Mouse (Mus musculus): ENCODE measurements around the gene Hist1h2br.
A peak's percentile ranks its signal among the peaks of the same experiment; 100 is the strongest.
"Not testable (repeated sequence)": the region's sequence is repeated elsewhere in the genome, so short reads cannot be mapped to it uniquely, and the experiment has no call there.

Hist1h2br gene

GRCm38 (mm10) chr13:21833461-21833860, at the start of gene Hist1h2br, which contains the start of gene Hist1h2ap:
Hist1h2br (plus strand) TSS chr13:21833743.
Hist1h2ap (minus strand) TSS chr13:21833507.
- not testable (repeated sequence) for DNase-seq (ENCODE audit: low spot score)

GRCm38 (mm10) chr13:21784311-21784710, 49.2 kb upstream of the Hist1h2br start:
- peak; percentile 10 for DNase-seq (ENCODE audit: low spot score)

GRCm38 (mm10) chr13:21786189-21786898, 47.2 kb upstream of the Hist1h2br start:
- DNase-seq (ENCODE audit: low spot score): peak; percentile 36

- peak; percentile 78 for DNase-seq (ENCODE audit: low spot score)
Observed at GRCm38 (mm10) chr13:21786899-21787629, 46.5 kb upstream of the Hist1h2br start, which contains the start of the genes Hist1h2an and Hist1h2bp. Hist1h2an (minus strand) TSS chr13:21787218. Hist1h2bp (plus strand) TSS chr13:21787461.

GRCm38 (mm10) chr13:21787760-21788593, 45.6 kb upstream of the Hist1h2br start:
- DNase-seq (ENCODE audit: low spot score): no peak

GRCm38 (mm10) chr13:21789925-21790324, 43.6 kb upstream of the Hist1h2br start:
- peak; percentile 12 for DNase-seq (ENCODE audit: low spot score)

- DNase-seq (ENCODE audit: low spot score): peak; percentile 43
Observed at GRCm38 (mm10) chr13:21790601-21791283, 42.8 kb upstream of the Hist1h2br start.

- no peak for DNase-seq (ENCODE audit: low spot score)
Observed at GRCm38 (mm10) chr13:21795584-21795983, 38.0 kb upstream of the Hist1h2br start.

- DNase-seq (ENCODE audit: low spot score): not testable (repeated sequence)
Observed at GRCm38 (mm10) chr13:21797163-21797562, 36.4 kb upstream of the Hist1h2br start.

GRCm38 (mm10) chr13:21803058-21803457, 30.5 kb upstream of the Hist1h2br start:
- not testable (repeated sequence) for DNase-seq (ENCODE audit: low spot score)

GRCm38 (mm10) chr13:21810073-21810472, 23.5 kb upstream of the Hist1h2br start, which contains the start of the genes Hist1h2bq and Hist1h2ao:
Hist1h2bq (minus strand) TSS chr13:21810197.
Hist1h2ao (plus strand) TSS chr13:21810465.
- not testable (repeated sequence) for DNase-seq (ENCODE audit: low spot score)

GRCm38 (mm10) chr13:21811074-21811473, 22.5 kb upstream of the Hist1h2br start:
- DNase-seq (ENCODE audit: low spot score): not testable (repeated sequence)

GRCm38 (mm10) chr13:21811539-21811938, 22.0 kb upstream of the Hist1h2br start, which contains the start of gene Hist1h4m:
Hist1h4m (plus strand) TSS chr13:21811746.
- DNase-seq (ENCODE audit: low spot score): not testable (repeated sequence)

GRCm38 (mm10) chr13:21812092-21812491, 21.5 kb upstream of the Hist1h2br start:
- not testable (repeated sequence) for DNase-seq (ENCODE audit: low spot score)

GRCm38 (mm10) chr13:21820082-21820890, 13.3 kb upstream of the Hist1h2br start:
- not testable (repeated sequence) for DNase-seq (ENCODE audit: low spot score)

- DNase-seq (ENCODE audit: low spot score): no peak
Observed at GRCm38 (mm10) chr13:21828511-21828910, 5.0 kb upstream of the Hist1h2br start.

- no peak for DNase-seq (ENCODE audit: low spot score)
Observed at GRCm38 (mm10) chr13:21830344-21830743, 3.2 kb upstream of the Hist1h2br start.

- DNase-seq (ENCODE audit: low spot score): not testable (repeated sequence)
Observed at GRCm38 (mm10) chr13:21831418-21832394, 1.8 kb upstream of the Hist1h2br start, which contains the start of gene Hist1h4n. Hist1h4n (minus strand) TSS chr13:21832196.

GRCm38 (mm10) chr13:21840508-21840907, 7.0 kb downstream of the Hist1h2br start:
- DNase-seq (ENCODE audit: low spot score): not testable (repeated sequence)

All from testis, postnatal 10 days (tissue).